Mouse (Mus musculus): Measurements from ENCODE around the gene Prkacb. TPM values are rescaled to one million over a fixed set of nuclear protein-coding genes. Genes with fewer than 3 reads are reported as not detected.
"Not testable (repeated sequence)": the region's sequence is repeated elsewhere in the genome, so short reads cannot be mapped to it uniquely, and the experiment has no call there.

Gene Prkacb
- polyA plus RNA-seq, 1 experiment from 2014 or later: 113 TPM

DNA sequence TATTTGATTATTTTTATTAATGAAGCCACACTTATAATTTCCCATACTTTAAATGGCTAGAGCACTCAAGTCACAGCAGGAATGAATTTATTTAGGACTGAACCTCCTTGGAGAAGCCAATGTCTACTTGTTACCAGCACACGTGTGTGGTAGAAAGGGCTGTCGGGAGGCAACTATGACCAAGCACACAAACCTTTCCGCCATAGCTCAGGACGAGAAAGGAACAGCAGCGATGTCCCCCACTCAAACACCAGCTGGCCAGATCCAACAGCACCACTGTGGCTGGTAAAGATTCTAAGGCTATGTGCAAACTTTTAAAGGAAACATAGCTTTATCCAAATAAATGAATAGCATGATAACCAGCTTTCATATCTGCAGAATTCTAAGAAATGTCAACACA lies 44.4 kb downstream of the Prkacb start:
- Histone ChIP-seq H3K4me3 (ENCODE audit: inconsistent target) (no peak overlapping the region), H3K79me2 (ENCODE audit: inconsistent target) (peaks cover 100% of the 10 kb centered on the region), H3K27ac (no peak overlapping the region), H3K36me3 (ENCODE audit: inconsistent target) (0 out of 2 replicates have a peak, but pooled peaks cover 7% of the 10 kb centered on the region)
- 99% methylated on average over 5 of the region's 5 CpGs for WGBS (ENCODE audit: missing documents)

DNA sequence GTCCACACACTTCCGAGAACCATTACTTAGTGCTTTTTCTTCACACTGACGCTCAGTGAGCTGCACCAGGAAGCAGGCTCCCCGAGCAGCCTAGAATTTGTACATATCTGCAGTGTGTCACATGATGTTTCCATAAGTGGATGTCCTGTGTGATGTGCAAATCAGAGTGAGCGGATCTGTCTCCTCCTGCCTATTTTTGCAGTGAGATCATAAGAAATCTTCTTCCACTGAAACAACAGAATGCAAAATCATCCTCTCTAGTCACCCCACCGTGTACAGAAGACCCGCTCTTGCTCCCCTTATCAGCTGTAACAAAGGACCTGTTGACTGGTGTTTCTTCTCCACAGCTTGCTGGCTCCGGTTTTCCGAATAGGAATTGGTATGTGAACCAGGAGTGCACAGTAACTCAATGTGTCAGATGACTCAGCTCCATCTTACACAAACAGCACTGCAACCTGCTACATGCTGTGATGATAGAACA lies 46.0 kb downstream of the Prkacb start:
- Histone ChIP-seq H3K36me3 (ENCODE audit: inconsistent target) (0 out of 2 replicates have a peak, but pooled peaks cover 7% of the 10 kb centered on the region), H3K79me2 (ENCODE audit: inconsistent target) (peaks cover 100% of the 10 kb centered on the region), H3K4me3 (ENCODE audit: inconsistent target) (no peak overlapping the region), H3K27ac (peak overlapping the region; percentile 28; the same call in 1 of the 2 replicates)
- WGBS (ENCODE audit: missing documents): 90% methylated on average over 8 of the region's 8 CpGs

DNA sequence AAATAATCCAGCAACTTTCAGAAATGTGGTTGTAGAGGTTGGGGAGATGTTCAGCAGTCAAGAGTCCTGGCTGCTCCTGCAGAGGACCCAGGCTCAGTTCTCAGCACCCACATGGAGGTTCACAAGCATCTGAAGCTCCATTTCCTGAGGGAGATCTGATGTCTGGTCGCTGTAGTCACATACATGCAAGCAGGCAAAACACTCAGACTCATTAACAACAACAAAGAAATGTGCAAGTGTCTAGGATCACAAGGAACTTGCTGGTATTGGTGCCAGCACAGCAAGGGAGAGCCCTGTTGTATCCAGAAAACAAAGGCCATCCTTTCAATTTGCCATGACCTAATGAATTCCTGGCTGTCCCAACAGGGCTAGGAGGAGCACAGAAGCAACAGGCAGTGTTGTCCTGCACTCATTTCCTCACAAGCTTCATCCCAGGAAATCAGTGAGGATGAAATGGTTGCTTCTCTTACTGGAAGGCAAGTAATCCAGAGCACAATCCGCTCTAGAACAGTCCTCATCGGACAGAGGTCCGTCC lies 46.7 kb downstream of the Prkacb start:
- WGBS (ENCODE audit: missing documents): 100% methylated on average over 4 of the region's 4 CpGs
- Histone ChIP-seq H3K4me3 (ENCODE audit: inconsistent target) (no peak overlapping the region), H3K36me3 (ENCODE audit: inconsistent target) (0 out of 2 replicates have a peak, but pooled peaks cover 7% of the 10 kb centered on the region), H3K79me2 (ENCODE audit: inconsistent target) (peaks cover 100% of the 10 kb centered on the region), H3K27ac (peak overlapping the region; percentile 28; the same call in 1 of the 2 replicates)

DNA sequence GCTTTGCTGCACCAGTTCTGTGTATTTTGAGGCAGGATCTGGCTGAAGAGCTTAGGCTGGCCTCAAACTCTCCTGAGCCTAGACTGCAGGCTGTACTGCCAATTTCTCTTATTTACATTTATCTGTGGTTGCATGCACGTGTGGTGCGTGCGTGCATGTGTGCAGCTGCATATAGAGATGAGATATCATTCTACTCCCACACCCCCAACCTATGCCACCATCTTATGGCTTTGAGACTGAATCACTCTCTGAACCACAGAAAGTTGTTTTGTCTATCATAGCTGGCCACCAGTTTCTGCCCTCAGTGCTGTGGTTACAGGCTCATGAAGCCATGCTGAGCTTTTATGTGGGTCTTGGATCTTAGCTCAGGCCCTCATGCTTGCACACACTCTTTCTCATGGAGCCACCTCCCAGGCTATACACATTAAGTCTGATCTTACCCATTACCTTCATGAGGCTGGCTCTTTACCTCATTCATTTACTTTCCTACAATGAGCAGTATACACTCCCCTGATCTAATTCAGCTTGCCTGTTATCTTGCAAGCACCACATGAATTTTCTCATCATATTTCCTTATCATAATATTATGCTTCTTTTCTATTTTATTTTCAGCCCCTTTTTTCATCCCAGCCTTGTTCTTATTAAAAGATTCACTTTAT lies 47.8 kb downstream of the Prkacb start:
- WGBS (ENCODE audit: missing documents): 90% methylated on average over 2 of the region's 3 CpGs
- Histone ChIP-seq H3K27ac (no peak overlapping the region), H3K36me3 (ENCODE audit: inconsistent target) (0 out of 2 replicates have a peak, but pooled peaks cover 7% of the 10 kb centered on the region), H3K4me3 (ENCODE audit: inconsistent target) (no peak overlapping the region), H3K79me2 (ENCODE audit: inconsistent target) (peaks cover 100% of the 10 kb centered on the region)

DNA sequence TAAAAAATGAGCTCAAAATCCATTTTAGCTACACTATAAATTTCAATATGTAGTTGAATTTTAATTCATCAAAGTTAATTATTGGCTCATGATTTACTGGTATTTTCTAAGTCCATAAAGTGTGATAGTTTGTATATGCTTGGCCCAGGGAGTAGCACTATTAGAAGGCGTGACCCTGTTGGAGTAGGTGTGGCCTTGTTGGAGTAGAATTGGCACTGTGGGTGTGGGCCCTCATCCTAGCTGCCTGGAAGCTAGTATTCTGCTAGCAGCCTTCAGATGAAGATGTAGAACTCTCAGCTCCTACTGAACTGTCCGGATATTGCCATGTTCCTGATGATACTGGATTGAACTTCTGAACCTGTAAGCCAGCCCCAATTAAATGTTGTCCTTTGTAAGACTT lies 49.7 kb downstream of the Prkacb start:
- H3K79me2 ChIP-seq (ENCODE audit: inconsistent target): peaks cover 100% of the 10 kb centered on the region
- H3K4me3 ChIP-seq (ENCODE audit: inconsistent target); H3K36me3 ChIP-seq (ENCODE audit: inconsistent target); H3K27ac ChIP-seq: not testable (repeated sequence)
- 92% methylated on average over 2 of the region's 2 CpGs for WGBS (ENCODE audit: missing documents)

DNA sequence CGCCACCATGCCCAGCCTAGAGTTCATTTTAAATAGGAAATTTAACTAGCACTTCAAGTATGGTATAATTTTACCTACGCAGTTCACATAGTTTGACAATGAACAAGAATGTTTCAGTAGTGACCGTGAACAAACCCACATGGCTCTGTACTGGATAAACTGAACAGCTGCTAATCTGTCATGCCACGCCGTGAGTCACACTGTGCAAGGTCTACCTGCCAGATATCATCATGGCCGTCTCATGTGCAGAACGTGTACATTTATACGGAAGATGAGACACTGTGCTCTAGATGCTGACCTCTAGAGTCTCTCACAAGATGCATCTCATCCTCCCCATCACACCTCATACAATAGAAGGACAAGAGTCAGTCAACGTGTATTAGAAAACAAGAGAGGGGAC lies 51.5 kb downstream of the Prkacb start:
- WGBS (ENCODE audit: missing documents): 98% methylated on average over 9 of the region's 9 CpGs

DNA sequence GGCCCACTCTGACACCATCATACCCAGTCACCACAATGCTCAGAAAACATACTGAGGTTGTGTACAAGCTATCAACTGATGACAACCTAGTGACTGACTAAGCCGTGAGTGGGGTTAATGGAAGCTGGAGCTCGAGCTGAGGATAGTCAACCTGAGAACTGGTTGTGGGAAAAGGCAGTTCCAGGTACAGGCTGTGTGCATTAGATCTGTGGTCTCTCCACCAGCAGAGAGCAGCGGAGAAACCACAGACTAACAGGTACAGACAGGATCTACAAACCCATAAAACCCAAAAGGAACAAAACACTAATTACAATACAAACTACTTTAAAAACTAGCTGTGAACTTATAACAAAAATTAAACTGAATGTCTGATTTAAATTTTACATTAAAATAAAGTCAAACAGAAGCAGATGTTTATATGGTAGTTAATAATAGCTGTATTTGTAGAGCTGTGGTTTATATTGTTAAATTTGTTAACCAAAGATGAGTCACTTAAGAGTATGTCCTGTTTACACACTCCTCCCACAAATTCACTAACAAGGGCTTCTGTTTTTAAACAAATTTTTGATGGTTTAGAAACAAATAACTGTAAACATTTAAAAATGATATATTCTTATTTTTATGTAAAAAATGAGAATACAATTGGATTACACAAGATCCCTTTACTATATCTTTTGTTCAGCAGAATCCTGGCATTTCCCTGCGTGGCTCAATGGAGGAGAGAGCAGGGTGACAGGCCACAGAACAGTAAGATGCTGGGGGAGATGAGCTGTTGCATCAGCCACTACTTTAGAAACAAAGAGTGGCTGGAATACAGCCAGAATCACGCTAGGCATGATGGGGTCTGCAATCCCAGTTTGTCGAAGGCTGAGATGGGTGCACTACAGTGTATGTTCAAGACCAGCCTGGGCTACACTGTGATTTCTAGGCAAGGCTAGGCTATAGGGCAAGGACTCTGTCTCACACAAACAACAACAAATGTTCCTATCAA lies 54.5 kb downstream of the Prkacb start:
- Histone ChIP-seq H3K27ac (no peak overlapping the region), H3K36me3 (ENCODE audit: inconsistent target) (peaks cover 14% of the 10 kb centered on the region), H3K4me3 (ENCODE audit: inconsistent target) (no peak overlapping the region), H3K79me2 (ENCODE audit: inconsistent target) (peaks cover 72% of the 10 kb centered on the region)
- WGBS (ENCODE audit: missing documents): 80% methylated on average over 6 of the region's 6 CpGs

More for the DNA sequence above, 51.5 kb downstream of the Prkacb start:
- Histone ChIP-seq H3K36me3 (ENCODE audit: inconsistent target) (peaks cover 7% of the 10 kb centered on the region; the same call in 1 of the 2 replicates), H3K79me2 (ENCODE audit: inconsistent target) (peaks cover 95% of the 10 kb centered on the region), H3K27ac (no peak overlapping the region), H3K4me3 (ENCODE audit: inconsistent target) (no peak overlapping the region)

DNA sequence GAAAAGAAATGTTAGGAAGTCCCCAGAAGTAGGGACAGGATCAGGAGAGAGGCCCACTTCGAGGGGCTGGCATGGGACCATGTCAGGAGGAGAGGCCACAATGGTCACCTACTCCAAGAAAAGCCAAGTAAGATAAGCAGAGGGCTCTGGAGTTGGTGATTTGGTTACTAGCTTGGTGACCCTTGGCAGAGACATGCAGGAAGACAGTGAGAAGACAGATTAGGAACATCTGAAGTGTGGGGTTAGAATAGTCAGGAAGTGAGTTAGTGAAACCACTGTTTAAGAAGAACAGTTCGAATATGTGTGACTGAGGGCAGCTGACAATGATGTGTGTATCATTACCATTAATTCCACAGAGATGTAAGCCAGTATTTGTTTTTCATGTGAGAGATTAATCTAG lies 58.5 kb downstream of the Prkacb start:
- Histone ChIP-seq H3K36me3 (ENCODE audit: inconsistent target) (peaks cover 32% of the 10 kb centered on the region), H3K4me3 (ENCODE audit: inconsistent target) (no peak overlapping the region), H3K27ac (peak overlapping the region; percentile 83), H3K79me2 (ENCODE audit: inconsistent target) (peaks cover 43% of the 10 kb centered on the region)
- 75% methylated on average over 2 of the region's 2 CpGs for WGBS (ENCODE audit: missing documents)

DNA sequence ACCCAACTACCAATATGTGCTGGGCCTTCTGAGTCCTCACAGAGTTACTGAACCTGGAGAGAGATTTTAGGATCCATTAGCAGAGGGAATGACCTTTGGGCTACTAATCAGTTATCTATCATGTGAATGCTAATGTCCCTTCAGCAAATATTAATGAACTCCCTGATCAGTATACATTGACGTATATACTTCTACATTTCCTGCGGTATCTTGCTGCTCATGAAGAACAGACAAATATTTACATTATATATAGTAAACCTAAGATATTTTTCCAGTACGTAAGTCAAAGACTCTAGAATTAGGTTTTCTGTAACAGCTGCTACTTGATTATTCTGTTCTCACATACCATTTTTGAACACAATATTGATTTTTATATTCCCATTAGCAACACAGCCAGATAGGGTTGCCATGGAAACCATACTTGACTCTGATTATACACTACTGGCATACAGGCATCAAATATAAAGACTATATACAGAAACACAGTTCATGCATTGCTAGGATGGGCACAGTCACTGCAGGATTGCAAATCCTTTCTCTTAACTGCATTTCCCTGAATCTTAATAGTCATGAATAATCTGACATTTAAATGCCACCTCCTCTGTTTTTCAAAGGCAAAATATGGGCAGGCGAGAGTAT lies 71.1 kb downstream of the Prkacb start:
- Histone ChIP-seq H3K27ac (no peak overlapping the region), H3K4me3 (ENCODE audit: inconsistent target) (no peak overlapping the region), H3K36me3 (ENCODE audit: inconsistent target) (peaks cover 85% of the 10 kb centered on the region), H3K79me2 (ENCODE audit: inconsistent target) (no peaks in the 10 kb centered on the region)
- WGBS (ENCODE audit: missing documents): 94% methylated on average over 4 of the region's 4 CpGs

DNA sequence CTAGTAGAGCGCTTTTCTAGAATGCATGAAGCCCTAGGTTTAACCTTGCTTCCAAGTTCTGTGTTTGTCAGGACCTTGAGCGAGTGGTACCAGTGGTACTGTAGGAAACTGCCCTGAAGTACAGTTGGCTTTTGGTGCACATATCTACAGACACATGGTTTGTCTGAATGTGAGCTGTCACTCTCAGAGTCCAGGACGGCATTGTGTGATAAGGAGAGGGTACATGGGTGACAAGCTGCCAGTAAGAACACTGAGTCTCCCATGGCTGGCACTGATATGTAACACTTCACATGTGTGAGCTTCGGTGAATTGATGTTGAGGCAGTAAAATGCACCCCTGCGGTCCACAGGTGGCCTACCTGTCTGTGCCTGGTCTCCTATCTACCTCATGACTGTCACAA lies 71.6 kb downstream of the Prkacb start:
- WGBS (ENCODE audit: missing documents): 96% methylated on average over 5 of the region's 5 CpGs
- Histone ChIP-seq H3K27ac (no peak overlapping the region), H3K79me2 (ENCODE audit: inconsistent target) (no peaks in the 10 kb centered on the region), H3K4me3 (ENCODE audit: inconsistent target) (no peak overlapping the region), H3K36me3 (ENCODE audit: inconsistent target) (peaks cover 82% of the 10 kb centered on the region)

DNA sequence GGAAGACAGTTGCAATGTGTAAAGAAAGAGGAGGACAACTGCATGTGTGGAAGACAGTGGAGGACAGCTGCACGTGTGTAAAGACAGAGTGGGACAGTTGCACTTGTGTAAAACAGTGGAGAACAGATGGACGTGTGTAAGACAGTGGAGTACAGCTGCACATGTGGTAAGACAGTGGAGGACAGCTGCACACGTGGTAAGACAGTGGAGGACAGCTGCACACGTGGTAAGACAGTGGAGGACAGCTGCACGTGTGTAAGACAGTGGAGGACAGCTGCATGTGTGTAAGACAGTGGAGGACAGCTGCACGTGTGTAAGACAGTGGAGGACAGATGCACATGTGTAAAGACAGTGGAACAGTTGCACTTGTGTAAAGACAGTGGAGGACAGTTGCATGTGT lies 76.6 kb downstream of the Prkacb start:
- H3K79me2 ChIP-seq (ENCODE audit: inconsistent target); H3K4me3 ChIP-seq (ENCODE audit: inconsistent target); H3K27ac ChIP-seq: not testable (repeated sequence)
- H3K36me3 ChIP-seq (ENCODE audit: inconsistent target): peaks cover 56% of the 10 kb centered on the region
- WGBS (ENCODE audit: missing documents): 66% methylated on average over 5 of the region's 6 CpGs

DNA sequence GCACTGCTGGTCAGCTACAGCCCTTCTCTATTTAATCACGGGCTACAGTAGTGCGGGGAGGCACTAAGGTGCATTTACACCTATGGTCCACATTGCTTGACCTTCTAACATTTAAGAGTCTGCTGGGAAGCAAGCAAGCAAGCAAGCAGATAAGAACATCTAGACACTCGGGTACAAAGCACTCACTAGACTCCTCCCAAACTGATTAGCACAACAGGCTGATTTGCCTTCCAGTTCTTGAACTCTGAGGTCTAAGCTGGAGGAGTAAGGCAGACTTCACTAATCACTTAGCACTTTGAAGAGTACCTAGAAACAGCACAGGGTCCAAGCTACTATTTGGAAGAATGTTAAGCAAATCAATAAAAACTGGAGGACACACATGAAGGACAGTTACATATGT lies 77.1 kb downstream of the Prkacb start:
- no peak overlapping the region for H3K27ac ChIP-seq
- WGBS (ENCODE audit: missing documents): 62% methylated on average over 3 of the region's 3 CpGs
- peaks cover 56% of the 10 kb centered on the region for H3K36me3 ChIP-seq (ENCODE audit: inconsistent target)
- H3K4me3 ChIP-seq (ENCODE audit: inconsistent target): no peak overlapping the region
- no peaks in the 10 kb centered on the region for H3K79me2 ChIP-seq (ENCODE audit: inconsistent target)

DNA sequence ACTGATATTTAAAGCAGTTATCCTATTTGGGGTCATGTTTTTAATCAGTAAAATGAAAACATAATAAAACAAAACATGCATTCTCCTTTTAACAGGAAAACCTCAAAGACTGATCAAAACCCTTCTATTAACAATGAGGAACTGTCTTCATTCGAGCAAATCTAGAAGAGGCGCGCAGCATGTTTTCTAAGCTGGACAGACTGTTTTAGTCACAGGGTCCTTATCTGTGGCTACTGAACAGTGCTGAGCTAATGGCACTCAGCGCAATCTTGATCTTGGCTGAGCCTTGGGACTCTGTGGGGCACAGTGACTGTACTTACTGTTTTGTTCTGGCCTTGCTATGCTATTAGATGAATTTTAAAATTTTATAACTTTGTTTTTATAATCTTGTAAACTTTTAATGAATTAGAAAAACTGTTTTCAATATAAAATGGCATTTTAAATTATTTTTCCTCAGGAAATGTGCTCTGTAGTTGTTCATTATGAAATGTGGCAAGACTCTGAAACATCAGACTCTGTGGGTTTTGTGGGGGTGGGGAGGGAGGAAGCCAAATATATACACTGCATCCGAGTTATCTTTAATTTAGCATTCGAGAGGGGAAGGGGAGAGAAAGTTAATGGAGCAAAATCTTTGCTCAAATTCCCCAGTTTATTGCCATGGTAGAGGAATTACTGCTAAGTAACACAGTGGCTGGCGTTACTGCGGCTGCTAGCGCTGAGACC lies 77.7 kb downstream of the Prkacb start:
- peaks cover 57% of the 10 kb centered on the region for H3K36me3 ChIP-seq (ENCODE audit: inconsistent target)
- H3K79me2 ChIP-seq (ENCODE audit: inconsistent target): no peaks in the 10 kb centered on the region
- H3K4me3 ChIP-seq (ENCODE audit: inconsistent target): no peak overlapping the region
- WGBS (ENCODE audit: missing documents): 48% methylated on average over 9 of the region's 9 CpGs
- H3K27ac ChIP-seq: no peak overlapping the region

DNA sequence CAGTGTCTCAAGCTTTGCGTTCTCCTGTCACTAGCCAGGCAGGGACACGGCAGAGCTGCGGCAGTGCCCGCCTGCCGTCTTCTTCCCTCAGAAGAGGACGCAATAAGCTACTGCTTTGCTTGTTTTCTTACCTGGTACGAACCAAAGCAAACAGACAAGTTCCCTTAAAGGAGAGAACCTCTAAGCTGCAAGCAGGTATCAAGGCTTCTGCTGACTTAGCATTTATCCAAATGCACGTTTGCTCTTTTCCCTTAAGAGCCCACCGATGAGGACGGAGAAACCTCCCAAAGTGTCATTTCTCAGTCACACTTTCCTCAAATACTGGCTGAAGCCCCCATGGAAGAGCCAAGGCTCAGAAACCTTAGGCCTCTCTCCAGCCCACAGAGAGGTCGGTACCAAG lies 81.3 kb downstream of the Prkacb start:
- 94% methylated on average over 11 of the region's 11 CpGs for WGBS (ENCODE audit: missing documents)
- Histone ChIP-seq H3K79me2 (ENCODE audit: inconsistent target) (no peaks in the 10 kb centered on the region), H3K27ac (no peak overlapping the region), H3K4me3 (ENCODE audit: inconsistent target) (no peak overlapping the region), H3K36me3 (ENCODE audit: inconsistent target) (peaks cover 45% of the 10 kb centered on the region)
